Mouse (Mus musculus): Measurements from ENCODE around the gene Gm49368.

Gene Gm49368

DNA sequence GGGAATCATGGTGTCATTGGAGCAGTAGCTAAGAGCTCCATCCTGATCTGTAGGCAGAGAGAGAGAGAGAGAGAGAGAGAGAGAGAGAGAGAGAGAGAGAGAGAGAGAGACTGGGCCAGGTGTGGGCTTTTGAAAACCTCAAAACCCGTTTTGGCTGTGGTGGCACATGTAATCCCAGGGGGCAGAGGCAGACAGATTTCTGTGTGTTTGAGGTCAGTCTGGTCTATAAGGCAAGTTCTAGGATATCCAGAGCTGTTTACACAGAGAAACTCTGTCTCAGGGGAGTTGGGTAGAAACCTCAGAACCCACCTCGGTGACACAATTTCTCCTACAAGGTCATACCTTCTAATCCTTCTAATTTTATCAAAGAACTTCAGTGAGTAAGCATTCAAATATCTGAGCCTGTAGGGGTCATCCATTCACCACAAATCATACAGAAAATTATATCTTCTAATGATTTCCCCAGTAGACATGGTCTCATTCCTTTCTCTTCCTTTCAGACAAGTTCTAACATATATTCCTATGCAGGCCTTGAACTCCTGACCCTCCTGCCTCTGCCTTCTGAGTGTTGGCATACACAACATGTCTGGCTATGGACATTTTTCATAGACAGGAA is 38.4 kb downstream of the Gm49368 start:
- Histone ChIP-seq H3K4me1 (replicated peaks; ENCODE audit: low read depth, low read length) (no peaks in the 10 kb centered on the region), H3K9me3 (ENCODE audit: low read length) (peaks cover 5% of the 10 kb centered on the region; the same call in 1 of the 2 replicates), H3K27me3 (ENCODE audit: insufficient read depth, low read length) (peaks cover 2% of the 10 kb centered on the region; the same call in 1 of the 2 replicates), H3K4me3 (replicated peaks; ENCODE audit: low read length) (no peak overlapping the region), H3K36me3 (ENCODE audit: insufficient read depth, low read length) (no peaks in the 10 kb centered on the region)
- TF ChIP-seq POU5F1 (IDR thresholded peaks at IDR 0.05; ENCODE audit: borderline replicate concordance, low read length) (no peak), NANOG (IDR thresholded peaks at IDR 0.05; ENCODE audit: borderline replicate concordance, low read length) (no peak), CTCF (conservative IDR thresholded peaks at IDR 0.05; ENCODE audit: low read length) (no peak)

DNA sequence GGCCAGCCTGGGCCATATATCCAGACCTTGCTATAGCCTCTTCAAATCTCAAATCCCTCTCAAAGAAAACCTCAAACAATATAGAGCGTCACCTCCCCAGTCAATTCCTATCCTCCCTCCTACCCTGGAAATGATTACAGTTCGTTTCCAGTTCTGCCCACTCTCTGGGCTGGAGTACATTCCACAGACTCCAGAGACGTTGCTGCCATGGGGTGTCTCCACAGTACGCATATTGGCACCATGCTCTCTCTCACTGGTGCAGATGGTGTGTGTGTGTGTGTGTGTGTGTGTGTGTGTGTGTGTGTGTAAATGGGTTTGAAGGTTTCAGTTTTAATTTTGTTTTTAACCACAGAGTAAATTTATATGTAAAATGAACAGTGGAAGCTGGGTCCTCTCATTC is 42.8 kb downstream of the Gm49368 start:
- H3K9me3 ChIP-seq (ENCODE audit: low read length) = no peaks in the 10 kb centered on the region
- no peaks in the 10 kb centered on the region for H3K36me3 ChIP-seq (ENCODE audit: insufficient read depth, low read length)
- no peak overlapping the region for H3K4me3 ChIP-seq (replicated peaks; ENCODE audit: low read length)
- no peak for TF ChIP-seq POU5F1 (IDR thresholded peaks at IDR 0.05; ENCODE audit: borderline replicate concordance, low read length)
- no peak for TF ChIP-seq NANOG (IDR thresholded peaks at IDR 0.05; ENCODE audit: borderline replicate concordance, low read length)
- TF ChIP-seq CTCF (conservative IDR thresholded peaks at IDR 0.05; ENCODE audit: low read length) = no peak
- no peaks in the 10 kb centered on the region for H3K4me1 ChIP-seq (replicated peaks; ENCODE audit: low read depth, low read length)
- H3K27me3 ChIP-seq (ENCODE audit: insufficient read depth, low read length) = peaks cover 2% of the 10 kb centered on the region; the same call in 1 of the 2 replicates

DNA sequence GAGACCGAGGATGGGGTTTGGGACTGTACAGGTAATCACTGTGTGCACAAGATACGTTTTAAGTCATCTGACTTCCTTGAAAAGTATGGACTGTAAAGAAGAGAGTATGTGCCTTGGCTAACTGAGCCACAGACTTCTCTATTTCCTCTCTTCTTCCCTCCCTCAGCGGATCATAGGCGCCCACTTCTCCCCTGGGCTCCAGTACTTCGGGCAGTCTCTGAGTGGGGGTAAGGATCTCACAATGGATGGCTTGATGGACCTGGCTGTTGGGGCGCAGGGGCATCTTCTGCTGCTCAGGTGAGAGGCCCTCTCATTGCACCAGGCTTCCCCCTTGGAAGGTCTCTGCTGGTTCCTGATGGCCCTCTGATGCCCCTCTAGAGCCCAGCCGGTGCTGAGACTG is 45.0 kb downstream of the Gm49368 start:
- Histone ChIP-seq H3K9me3 (ENCODE audit: low read length) (no peaks in the 10 kb centered on the region), H3K36me3 (ENCODE audit: insufficient read depth, low read length) (no peaks in the 10 kb centered on the region), H3K4me3 (replicated peaks; ENCODE audit: low read length) (no peak overlapping the region), H3K4me1 (replicated peaks; ENCODE audit: low read depth, low read length) (no peaks in the 10 kb centered on the region), H3K27me3 (ENCODE audit: insufficient read depth, low read length) (no peaks in the 10 kb centered on the region)
- TF ChIP-seq POU5F1 (IDR thresholded peaks at IDR 0.05; ENCODE audit: borderline replicate concordance, low read length) (no peak), CTCF (conservative IDR thresholded peaks at IDR 0.05; ENCODE audit: low read length) (no peak), NANOG (IDR thresholded peaks at IDR 0.05; ENCODE audit: borderline replicate concordance, low read length) (no peak)

GRCm38 (mm10) chr7:128110314-128110713 is 47.8 kb downstream of the Gm49368 start:
- H3K9me3 ChIP-seq (ENCODE audit: low read length) = no peaks in the 10 kb centered on the region
- H3K36me3 ChIP-seq (ENCODE audit: insufficient read depth, low read length) = no peaks in the 10 kb centered on the region
- H3K4me1 ChIP-seq (replicated peaks; ENCODE audit: low read depth, low read length) = no peaks in the 10 kb centered on the region
- no peak overlapping the region for H3K4me3 ChIP-seq (replicated peaks; ENCODE audit: low read length)
- H3K27me3 ChIP-seq (ENCODE audit: insufficient read depth, low read length) = peaks cover 4% of the 10 kb centered on the region; the same call in 1 of the 2 replicates
- no peak for TF ChIP-seq CTCF (conservative IDR thresholded peaks at IDR 0.05; ENCODE audit: low read length)
- no peak for TF ChIP-seq POU5F1 (IDR thresholded peaks at IDR 0.05; ENCODE audit: borderline replicate concordance, low read length)
- TF ChIP-seq NANOG (IDR thresholded peaks at IDR 0.05; ENCODE audit: borderline replicate concordance, low read length) = no peak

- no peak overlapping the region for H3K4me3 ChIP-seq (replicated peaks; ENCODE audit: low read length)
- TF ChIP-seq CTCF (conservative IDR thresholded peaks at IDR 0.05; ENCODE audit: low read length) = no peak
- TF ChIP-seq NANOG (IDR thresholded peaks at IDR 0.05; ENCODE audit: borderline replicate concordance, low read length) = no peak
- no peak for TF ChIP-seq POU5F1 (IDR thresholded peaks at IDR 0.05; ENCODE audit: borderline replicate concordance, low read length)
- peaks cover 4% of the 10 kb centered on the region; the same call in 1 of the 2 replicates for H3K27me3 ChIP-seq (ENCODE audit: insufficient read depth, low read length)
These were observed 49.6 kb downstream of the Gm49368 start for GRCm38 (mm10) chr7:128112131-128112530.

GRCm38 (mm10) chr7:128114371-128115105 is 52.1 kb downstream of the Gm49368 start:
- no peaks in the 10 kb centered on the region for H3K9me3 ChIP-seq (ENCODE audit: low read length)
- H3K27me3 ChIP-seq (ENCODE audit: insufficient read depth, low read length) = peaks cover 4% of the 10 kb centered on the region; the same call in 1 of the 2 replicates
- no peak overlapping the region for H3K4me3 ChIP-seq (replicated peaks; ENCODE audit: low read length)
- H3K4me1 ChIP-seq (replicated peaks; ENCODE audit: low read depth, low read length) = no peaks in the 10 kb centered on the region
- TF ChIP-seq POU5F1 (IDR thresholded peaks at IDR 0.05; ENCODE audit: borderline replicate concordance, low read length) (no peak), CTCF (conservative IDR thresholded peaks at IDR 0.05; ENCODE audit: low read length) (no peak), NANOG (IDR thresholded peaks at IDR 0.05; ENCODE audit: borderline replicate concordance, low read length) (no peak)
- H3K36me3 ChIP-seq (ENCODE audit: insufficient read depth, low read length) = no peaks in the 10 kb centered on the region

More at GRCm38 (mm10) chr7:128112131-128112530, 49.6 kb downstream of the Gm49368 start:
- H3K4me1 ChIP-seq (replicated peaks; ENCODE audit: low read depth, low read length) = no peaks in the 10 kb centered on the region
- no peaks in the 10 kb centered on the region for H3K9me3 ChIP-seq (ENCODE audit: low read length)
- H3K36me3 ChIP-seq (ENCODE audit: insufficient read depth, low read length) = no peaks in the 10 kb centered on the region

DNA sequence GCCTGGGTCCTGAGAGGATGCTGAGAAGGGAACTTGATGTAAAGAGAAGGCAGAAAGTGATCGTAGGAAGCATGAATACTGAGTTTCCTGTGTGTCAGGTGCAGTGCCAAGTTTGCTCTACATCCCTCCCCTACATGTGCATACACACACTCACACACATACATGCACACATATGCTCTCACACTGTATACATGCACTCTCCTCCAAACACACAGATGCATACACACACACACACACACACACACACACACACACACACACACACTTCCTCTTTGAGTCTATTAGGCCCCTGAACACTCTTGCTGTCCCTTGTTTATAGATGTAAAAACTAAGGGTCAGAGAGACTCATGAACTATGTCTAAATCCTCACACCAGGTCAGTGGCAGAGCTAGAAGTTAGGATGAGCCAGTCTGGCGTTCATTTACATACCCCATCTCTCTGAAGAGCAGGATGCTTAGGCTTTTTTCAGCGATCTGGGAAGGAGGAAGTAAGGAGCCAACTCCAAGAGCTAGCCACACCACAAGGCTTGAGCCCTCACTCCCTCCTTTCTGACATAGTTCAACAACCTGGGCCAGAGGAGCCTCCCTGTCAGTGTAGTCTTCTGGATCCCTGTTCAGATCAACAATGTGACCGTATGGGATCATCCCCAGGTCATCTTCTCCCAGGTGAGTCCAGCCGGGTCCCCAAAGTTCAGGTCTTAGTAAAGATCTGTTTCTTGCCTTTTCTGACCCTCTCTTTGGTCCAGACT is 52.9 kb downstream of the Gm49368 start:
- TF ChIP-seq CTCF (conservative IDR thresholded peaks at IDR 0.05; ENCODE audit: low read length) (no peak), POU5F1 (IDR thresholded peaks at IDR 0.05; ENCODE audit: borderline replicate concordance, low read length) (no peak), NANOG (IDR thresholded peaks at IDR 0.05; ENCODE audit: borderline replicate concordance, low read length) (no peak)
- Histone ChIP-seq H3K36me3 (ENCODE audit: insufficient read depth, low read length) (no peaks in the 10 kb centered on the region), H3K9me3 (ENCODE audit: low read length) (no peaks in the 10 kb centered on the region), H3K27me3 (ENCODE audit: insufficient read depth, low read length) (peaks cover 4% of the 10 kb centered on the region; the same call in 1 of the 2 replicates), H3K4me3 (replicated peaks; ENCODE audit: low read length) (no peak overlapping the region), H3K4me1 (replicated peaks; ENCODE audit: low read depth, low read length) (no peaks in the 10 kb centered on the region)

GRCm38 (mm10) chr7:128116396-128116795 is 53.9 kb downstream of the Gm49368 start:
- Histone ChIP-seq H3K9me3 (ENCODE audit: low read length) (no peaks in the 10 kb centered on the region), H3K36me3 (ENCODE audit: insufficient read depth, low read length) (no peaks in the 10 kb centered on the region)
- TF ChIP-seq CTCF (conservative IDR thresholded peaks at IDR 0.05; ENCODE audit: low read length) = no peak
- TF ChIP-seq NANOG (IDR thresholded peaks at IDR 0.05; ENCODE audit: borderline replicate concordance, low read length) = no peak
- no peak for TF ChIP-seq POU5F1 (IDR thresholded peaks at IDR 0.05; ENCODE audit: borderline replicate concordance, low read length)

More at GRCm38 (mm10) chr7:128116396-128116795, 53.9 kb downstream of the Gm49368 start:
- Histone ChIP-seq H3K4me3 (replicated peaks; ENCODE audit: low read length) (no peak overlapping the region), H3K27me3 (ENCODE audit: insufficient read depth, low read length) (peaks cover 4% of the 10 kb centered on the region; the same call in 1 of the 2 replicates), H3K4me1 (replicated peaks; ENCODE audit: low read depth, low read length) (no peaks in the 10 kb centered on the region)
